Mouse (Mus musculus) limb, embryonic 14.5 days (tissue): ENCODE measurements around the gene Ccdc115. TPM values are rescaled to one million over a fixed set of nuclear protein-coding genes. Genes with fewer than 3 reads are reported as not detected.
A peak's percentile ranks its signal among the peaks of the same experiment; 100 is the strongest.

Source experiments
- ATAC-seq: fragments of 200-750 bp; cut with Nextera tagmentation; 2 replicates; pipeline ENCODE4 v1.8.0; 2017; ENCODE audit warnings: low read depth, moderate number of reproducible peaks, moderate TSS enrichment; ENCODE audit not compliant: low FRiP score
- DNase-seq: peaks from one replicate; pipeline ENCODE4 v3.0.0-alpha.2; 2015; ENCODE audit warnings: low spot score
- H3K27ac ChIP-seq: fragments of 300-500 bp; sonication (generic); replicated peaks from 2 replicates; pipeline ENCODE4 v1.5.1; 2014; ENCODE audit warnings: low read depth, mild to moderate bottlenecking, low read length, moderate library complexity, mixed read lengths
- H3K27me3 ChIP-seq: fragments of 300-500 bp; sonication (generic); 2 replicates; pipeline ENCODE4 v1.6.1; 2014; ENCODE audit warnings: low read length, mixed read lengths; ENCODE audit not compliant: control insufficient read depth, insufficient read depth
- H3K36me3 ChIP-seq: fragments of 300-500 bp; sonication (generic); 2 replicates; pipeline ENCODE4 v1.6.1; 2014; ENCODE audit warnings: mild to moderate bottlenecking, low read length, moderate library complexity, mixed read lengths; ENCODE audit not compliant: control insufficient read depth, insufficient read depth
- H3K4me1 ChIP-seq: fragments of 300-500 bp; sonication (generic); 2 replicates; pipeline ENCODE4 v1.6.1; 2014; ENCODE audit warnings: antibody characterized with exemption, low read length, mixed read lengths; ENCODE audit not compliant: control insufficient read depth, insufficient read depth
- H3K4me2 ChIP-seq: fragments of 300-500 bp; sonication (generic); replicated peaks from 2 replicates; pipeline ENCODE4 v1.6.1; 2014; ENCODE audit warnings: low read depth, mild to moderate bottlenecking, low read length, moderate library complexity; ENCODE audit not compliant: severe bottlenecking
- H3K4me3 ChIP-seq: fragments of 300-500 bp; sonication (generic); replicated peaks from 2 replicates; pipeline ENCODE4 v1.5.1; 2014; ENCODE audit warnings: low read length
- H3K9ac ChIP-seq: fragments of 300-500 bp; sonication (generic); 2 replicates; pipeline ENCODE4 v1.6.1; 2014; ENCODE audit warnings: mild to moderate bottlenecking, low read depth, low read length, moderate library complexity; ENCODE audit not compliant: severe bottlenecking
- H3K9me3 ChIP-seq: fragments of 300-500 bp; sonication (generic); 2 replicates; pipeline ENCODE4 v1.6.1; 2016; ENCODE audit warnings: low read length; ENCODE audit not compliant: control insufficient read depth
- POLR2A ChIP-seq: fragments of 200-500 bp; IDR thresholded peaks from 2 replicates; pipeline ENCODE4 v1.8.0; 2012; ENCODE audit warnings: inconsistent platforms, mild to moderate bottlenecking, moderate library complexity, borderline replicate concordance; ENCODE audit not compliant: insufficient read depth, insufficient read length; ENCODE audit errors: extremely low read depth
- WGBS: fragments of 180-500 bp; shearing (Covaris S2); extraction: QIAGEN DNeasy Blood & Tissue Kit; methylation state at CpG from one replicate; pipeline ENCODE4 v1.1.7; 2014; 5-methylcytosine and 5-hydroxymethylcytosine counted together
- microRNA-seq: library from miRNA; unstranded; fragments of <30 nt; microRNA quantifications from one replicate; pipeline ENCODE4, GENCODE M21; 2016
- polyA plus RNA-seq, 2 experiments: library from polyadenylated mRNA; depleted of rRNA in 1 of 2; stranded (reverse) in 1 of 2; unstranded in 1 of 2; fragments of >200 nt; fragmentation: Nextera tagmentation in 1 of 2; extraction: Ambion mirVana in 1 of 2; gene quantifications; 2 replicates each; pipeline versions ENCODE4 v1.2.1 to v1.2.3; 2012 to 2014

The Ccdc115 gene
- polyA plus RNA-seq, 2 experiments: 51.2 to 53.4 TPM

DNA sequence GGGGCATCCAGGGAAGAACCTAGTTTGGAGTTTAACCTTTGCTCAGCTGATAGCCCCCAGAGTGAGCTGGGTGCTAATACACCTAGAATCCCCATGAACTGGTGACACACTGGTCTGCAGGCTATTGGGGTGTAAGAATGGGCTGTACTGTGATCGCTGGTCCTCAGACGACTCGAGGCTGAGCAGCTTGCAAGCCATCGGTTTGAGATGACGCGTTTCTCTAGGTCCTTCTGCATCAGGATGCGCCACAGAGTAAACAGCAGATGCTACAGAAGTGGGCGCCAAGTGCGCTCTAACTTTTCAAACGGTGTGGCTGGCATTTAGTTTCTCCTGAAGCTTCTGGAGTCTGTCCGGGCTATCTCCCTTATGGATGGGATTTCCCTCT, 50.6 kb downstream of the Ccdc115 start:
- no peak overlapping the region for H3K27ac ChIP-seq
- no peak overlapping the region for H3K9ac ChIP-seq
- H3K9me3 ChIP-seq: no peaks in the 10 kb centered on the region
- H3K4me3 ChIP-seq: no peak overlapping the region
- H3K4me1 ChIP-seq: no peaks in the 10 kb centered on the region
- ATAC-seq (no peak), DNase-seq (no peak)
- H3K4me2 ChIP-seq: no peak overlapping the region
- no peak for TF ChIP-seq POLR2A
- 91% methylated on average over 11 of the region's 11 CpGs for WGBS
- H3K36me3 ChIP-seq: no peaks in the 10 kb centered on the region
- no peaks in the 10 kb centered on the region for H3K27me3 ChIP-seq

DNA sequence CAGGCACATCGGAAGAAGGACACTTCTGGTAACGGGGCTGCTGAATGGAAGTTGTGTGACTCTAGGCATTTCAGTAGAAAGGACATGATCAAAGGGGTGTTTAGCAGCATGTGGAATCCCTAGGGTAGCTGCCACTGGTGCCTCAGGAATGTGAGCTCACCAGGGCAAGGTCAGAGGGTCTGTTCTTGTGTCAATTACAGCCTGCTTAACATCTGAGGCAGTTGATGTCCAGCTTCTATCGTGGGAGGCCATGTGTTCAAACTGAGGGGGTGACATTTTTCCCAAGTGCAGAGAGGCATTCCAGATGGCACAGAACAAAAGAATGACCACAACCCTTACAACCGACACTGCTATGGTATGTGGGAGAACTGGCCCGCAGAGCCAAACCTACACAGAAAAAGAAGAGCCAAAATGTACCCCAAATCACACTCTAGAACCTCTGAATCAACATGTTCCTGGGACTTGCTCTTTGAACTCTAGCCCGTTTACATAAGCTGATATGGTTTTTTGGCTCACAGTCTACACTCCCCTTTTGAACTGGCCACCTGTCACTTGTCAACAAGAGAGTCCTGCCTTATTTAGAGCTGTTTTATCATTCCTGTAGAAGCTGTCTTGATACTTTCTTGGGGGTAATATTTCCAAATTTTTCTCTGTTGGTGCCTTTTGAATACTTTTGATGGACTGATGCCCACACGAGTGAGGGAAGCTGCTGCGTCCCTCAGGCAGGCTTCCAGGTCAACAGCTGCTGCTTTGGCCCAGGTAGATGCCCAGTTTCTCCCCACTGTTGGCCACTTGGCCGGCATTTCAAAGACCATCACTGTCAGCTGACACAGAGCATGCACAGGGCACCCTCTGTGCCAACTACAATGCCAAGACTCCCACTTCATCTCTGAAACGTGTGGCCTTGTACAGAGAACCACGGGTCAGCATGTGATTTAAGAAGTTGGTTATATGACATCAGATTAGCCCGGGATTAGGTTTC, 51.8 kb downstream of the Ccdc115 start:
- Histone ChIP-seq H3K9ac (no peak overlapping the region), H3K4me1 (no peaks in the 10 kb centered on the region), H3K27me3 (no peaks in the 10 kb centered on the region), H3K36me3 (no peaks in the 10 kb centered on the region), H3K4me3 (no peak overlapping the region), H3K9me3 (no peaks in the 10 kb centered on the region), H3K27ac (no peak overlapping the region), H3K4me2 (no peak overlapping the region)
- ATAC-seq: no peak
- WGBS: 65% methylated on average over 12 of the region's 12 CpGs
- DNase-seq: no peak
- no peak for TF ChIP-seq POLR2A

Small RNA genes lying within 50 kb of the gene (microRNA-seq; reads per million reads assigned to microRNA genes)
- 2.3 reads per million, percentile 3 among the genes with 10 or more reads in this experiment for gene Mir5103

Other genes starting within 250 kb of the Ccdc115 start
- 39.9 and 44.1 TPM in 2 replicates for gene Imp4, start 179 bp upstream of the Ccdc115 start, polyA plus RNA-seq (2012; rRNA removed)
- gene Imp4, start 179 bp upstream of the Ccdc115 start, polyA plus RNA-seq (2014; fragmentation: Nextera tagmentation; extraction: Ambion mirVana): 79.9 and 84.7 TPM in 2 replicates
- gene Ptpn18, start 20.1 kb upstream of the Ccdc115 start, polyA plus RNA-seq (2012; rRNA removed): 28.6 and 35.4 TPM in 2 replicates
- 20.6 and 21.7 TPM in 2 replicates for gene Ptpn18, start 20.1 kb upstream of the Ccdc115 start, polyA plus RNA-seq (2014; fragmentation: Nextera tagmentation; extraction: Ambion mirVana)
- not detected in 2 replicates for gene Prss39, start 58.7 kb upstream of the Ccdc115 start, polyA plus RNA-seq (2012; rRNA removed)
- not detected in 2 replicates for gene Prss39, start 58.7 kb upstream of the Ccdc115 start, polyA plus RNA-seq (2014; fragmentation: Nextera tagmentation; extraction: Ambion mirVana)
- gene Cfc1, start 96.0 kb upstream of the Ccdc115 start, polyA plus RNA-seq (2012; rRNA removed): 0.09 and 0.40 TPM in 2 replicates
- gene Cfc1, start 96.0 kb upstream of the Ccdc115 start, polyA plus RNA-seq (2014; fragmentation: Nextera tagmentation; extraction: Ambion mirVana): 0.77 and 1.0 TPM in 2 replicates
- not detected in 2 replicates for gene Prss40, start 121.3 kb upstream of the Ccdc115 start, polyA plus RNA-seq (2012; rRNA removed)
- gene Prss40, start 121.3 kb upstream of the Ccdc115 start, polyA plus RNA-seq (2014; fragmentation: Nextera tagmentation; extraction: Ambion mirVana): 0.12 TPM in 1 of 2 replicates, not detected in the other
- 0.06 TPM in 1 of 2 replicates, not detected in the other for gene Amer3, start 140.0 kb upstream of the Ccdc115 start, polyA plus RNA-seq (2012; rRNA removed)
- not detected in 2 replicates for gene Amer3, start 140.0 kb upstream of the Ccdc115 start, polyA plus RNA-seq (2014; fragmentation: Nextera tagmentation; extraction: Ambion mirVana)